Mouse (Mus musculus) 416B (cell line): Measurements from ENCODE around the gene Ube2d1.

Source experiments
- DNase-seq: peaks from one replicate; pipeline ENCODE4 v3.0.0; 2011; ENCODE audit warnings: low read depth

Ube2d1 gene

GRCm38 (mm10) chr10:71222639-71223038 lies 62.4 kb downstream of the Ube2d1 start:
- no peak for DNase-seq

- DNase-seq: peak; percentile 79
These were observed 66.7 kb downstream of the Ube2d1 start for GRCm38 (mm10) chr10:71218228-71218892.

GRCm38 (mm10) chr10:71215996-71216395 lies 69.1 kb downstream of the Ube2d1 start:
- DNase-seq: no peak
